Mouse (Mus musculus): ENCODE measurements around the gene Eri2. TPM values are rescaled to one million over a fixed set of nuclear protein-coding genes. Genes with fewer than 3 reads are reported as not detected.
"Not testable (repeated sequence)": the region's sequence is repeated elsewhere in the genome, so short reads cannot be mapped to it uniquely, and the experiment has no call there.

The Eri2 gene
- total and polyA plus RNA-seq, 2 experiments from 2014 or later: 8.0 to 11.1 TPM

DNA sequence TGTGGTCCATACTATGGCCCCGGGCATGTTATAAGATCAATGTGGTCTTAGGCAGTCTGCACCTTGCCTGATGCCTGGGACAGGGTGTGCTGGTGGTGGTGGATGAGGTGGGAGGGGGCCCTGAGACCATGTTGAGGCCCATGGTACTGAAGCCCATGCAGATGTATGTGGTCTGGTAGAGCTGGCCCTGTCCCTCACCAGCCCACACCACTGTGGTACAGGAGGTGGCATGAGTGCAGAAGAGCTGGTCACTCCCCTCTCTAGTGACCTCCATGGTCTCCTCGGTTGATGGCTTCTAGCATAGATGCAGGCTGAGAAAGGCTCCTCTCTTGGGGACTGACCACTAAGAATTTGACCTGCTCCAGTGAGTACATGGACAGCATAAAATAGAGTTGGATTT, 55.0 kb downstream of the Eri2 start:
- H3K4me2 ChIP-seq (ENCODE audit: low read depth, low read length, poor library complexity, severe bottlenecking): no peak overlapping the region
- WGBS: 82% methylated on average over 2 of the region's 2 CpGs
- no peaks in the 10 kb centered on the region for H3K9me3 ChIP-seq (ENCODE audit: low read length)
- H3K36me3 ChIP-seq (ENCODE audit: insufficient read depth, low read length): no peaks in the 10 kb centered on the region
- H3K27me3 ChIP-seq (ENCODE audit: insufficient read depth, low read length): no peaks in the 10 kb centered on the region
- H3K4me1 ChIP-seq (ENCODE audit: insufficient read depth, low read length): no peaks in the 10 kb centered on the region
- H3K9ac ChIP-seq (replicated peaks; ENCODE audit: low read length, poor library complexity, severe bottlenecking): no peak overlapping the region
- H3K27ac ChIP-seq (ENCODE audit: low read depth, low read length): no peak overlapping the region
- TF ChIP-seq CTCF (IDR thresholded peaks at IDR 0.05): no peak
- peak; percentile 38; the same call in 1 of the 2 replicates for ATAC-seq (ENCODE audit: low FRiP score)
- no peak overlapping the region for H3K4me3 ChIP-seq (ENCODE audit: low read depth, low read length)
- DNase-seq (ENCODE audit: low spot score): no peak

DNA sequence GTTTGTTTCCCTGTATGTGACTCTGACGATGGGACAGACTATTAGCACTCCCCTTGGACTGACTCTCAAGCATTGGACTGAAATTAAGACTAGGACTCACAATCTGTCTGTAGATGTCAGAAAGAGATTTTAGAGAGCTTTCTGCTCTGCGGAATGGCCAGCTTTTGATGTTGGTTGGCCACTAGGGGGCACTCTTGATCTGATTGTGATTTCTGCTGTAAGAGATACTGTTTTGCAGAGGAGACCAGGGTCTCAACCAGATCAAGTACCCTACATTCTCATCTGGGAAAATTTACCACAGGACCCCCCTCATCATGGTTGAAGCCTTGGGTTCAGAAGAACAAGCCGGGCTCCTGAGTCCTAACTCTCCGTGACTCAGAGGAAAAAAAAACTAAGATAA, 62.6 kb downstream of the Eri2 start:
- not testable (repeated sequence) for DNase-seq (ENCODE audit: low spot score)

DNA sequence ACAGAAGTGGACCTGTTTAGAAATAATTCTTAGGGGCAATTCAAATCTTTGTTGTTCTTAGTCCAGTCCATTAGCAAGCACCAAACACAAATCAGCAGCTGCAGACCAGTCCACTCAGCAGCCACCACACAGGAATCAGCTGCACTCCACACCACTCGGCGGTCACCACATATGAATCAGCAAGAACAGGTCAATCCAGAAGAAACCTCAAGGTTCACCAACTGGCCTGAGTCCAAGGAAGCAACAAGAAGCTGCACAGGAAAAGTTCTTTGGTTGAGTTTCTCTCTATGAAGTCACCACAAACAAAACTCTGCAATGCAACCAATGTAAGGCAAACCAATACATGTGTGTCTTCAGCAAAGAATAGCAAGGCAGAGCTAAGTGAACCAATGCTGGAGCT, 66.2 kb downstream of the Eri2 start:
- DNase-seq (ENCODE audit: low spot score): no peak
- Histone ChIP-seq H3K4me1 (ENCODE audit: insufficient read depth, low read length) (no peaks in the 10 kb centered on the region), H3K4me3 (ENCODE audit: low read depth, low read length) (no peak overlapping the region), H3K9ac (replicated peaks; ENCODE audit: low read length, poor library complexity, severe bottlenecking) (no peak overlapping the region), H3K36me3 (ENCODE audit: insufficient read depth, low read length) (no peaks in the 10 kb centered on the region), H3K27ac (ENCODE audit: low read depth, low read length) (no peak overlapping the region), H3K4me2 (ENCODE audit: low read depth, low read length, poor library complexity, severe bottlenecking) (no peak overlapping the region), H3K9me3 (ENCODE audit: low read length) (no peaks in the 10 kb centered on the region), H3K27me3 (ENCODE audit: insufficient read depth, low read length) (no peaks in the 10 kb centered on the region)
- ATAC-seq (ENCODE audit: low FRiP score): no peak
- WGBS: 95% methylated on average over 2 of the region's 2 CpGs
- no peak for TF ChIP-seq CTCF (IDR thresholded peaks at IDR 0.05)

More for the DNA sequence above, 62.6 kb downstream of the Eri2 start:
- not testable (repeated sequence) for H3K4me2 ChIP-seq (ENCODE audit: low read depth, low read length, poor library complexity, severe bottlenecking); H3K27ac ChIP-seq (ENCODE audit: low read depth, low read length); H3K4me1 ChIP-seq (ENCODE audit: insufficient read depth, low read length); H3K27me3 ChIP-seq (ENCODE audit: insufficient read depth, low read length); ATAC-seq (ENCODE audit: low FRiP score); H3K4me3 ChIP-seq (ENCODE audit: low read depth, low read length); H3K9ac ChIP-seq (replicated peaks; ENCODE audit: low read length, poor library complexity, severe bottlenecking); H3K36me3 ChIP-seq (ENCODE audit: insufficient read depth, low read length); H3K9me3 ChIP-seq (ENCODE audit: low read length)
- 83% methylated on average over 4 of the region's 4 CpGs for WGBS
- peak; percentile 38 for TF ChIP-seq CTCF (IDR thresholded peaks at IDR 0.05)

DNA sequence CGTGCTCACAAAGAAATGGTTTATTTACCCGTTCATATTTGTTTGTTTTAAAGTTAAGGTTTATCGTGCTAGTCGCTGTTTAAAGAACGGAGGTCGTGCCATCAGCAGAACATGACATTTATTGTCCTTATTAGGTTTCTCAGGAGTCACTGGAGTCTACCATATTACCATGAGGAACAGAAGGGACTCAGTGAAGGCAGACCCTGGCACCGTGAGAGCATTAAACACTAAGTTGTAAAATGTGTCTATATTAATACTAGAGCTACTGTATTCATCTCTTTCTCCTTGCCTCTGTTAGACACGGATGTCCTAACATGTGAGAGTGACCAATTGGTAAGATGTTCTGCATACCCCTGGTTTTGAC, 72.9 kb downstream of the Eri2 start:
- TF ChIP-seq CTCF (IDR thresholded peaks at IDR 0.05): no peak
- 11% methylated on average over 8 of the region's 8 CpGs for WGBS
- H3K9me3 ChIP-seq (ENCODE audit: low read length): no peaks in the 10 kb centered on the region
- H3K36me3 ChIP-seq (ENCODE audit: insufficient read depth, low read length): peaks cover 12% of the 10 kb centered on the region
- H3K27me3 ChIP-seq (ENCODE audit: insufficient read depth, low read length): no peaks in the 10 kb centered on the region
- peak; percentile 31 for ATAC-seq (ENCODE audit: low FRiP score)
- peak overlapping the region; percentile 52; the same call in 1 of the 2 replicates for H3K27ac ChIP-seq (ENCODE audit: low read depth, low read length)
- peak overlapping the region; percentile 73 for H3K4me2 ChIP-seq (ENCODE audit: low read depth, low read length, poor library complexity, severe bottlenecking)
- H3K9ac ChIP-seq (replicated peaks; ENCODE audit: low read length, poor library complexity, severe bottlenecking): peak overlapping the region; percentile 84
- peak overlapping the region; percentile 74 for H3K4me3 ChIP-seq (ENCODE audit: low read depth, low read length)
- H3K4me1 ChIP-seq (ENCODE audit: insufficient read depth, low read length): no peaks in the 10 kb centered on the region
- DNase-seq (ENCODE audit: low spot score): no peak

DNA sequence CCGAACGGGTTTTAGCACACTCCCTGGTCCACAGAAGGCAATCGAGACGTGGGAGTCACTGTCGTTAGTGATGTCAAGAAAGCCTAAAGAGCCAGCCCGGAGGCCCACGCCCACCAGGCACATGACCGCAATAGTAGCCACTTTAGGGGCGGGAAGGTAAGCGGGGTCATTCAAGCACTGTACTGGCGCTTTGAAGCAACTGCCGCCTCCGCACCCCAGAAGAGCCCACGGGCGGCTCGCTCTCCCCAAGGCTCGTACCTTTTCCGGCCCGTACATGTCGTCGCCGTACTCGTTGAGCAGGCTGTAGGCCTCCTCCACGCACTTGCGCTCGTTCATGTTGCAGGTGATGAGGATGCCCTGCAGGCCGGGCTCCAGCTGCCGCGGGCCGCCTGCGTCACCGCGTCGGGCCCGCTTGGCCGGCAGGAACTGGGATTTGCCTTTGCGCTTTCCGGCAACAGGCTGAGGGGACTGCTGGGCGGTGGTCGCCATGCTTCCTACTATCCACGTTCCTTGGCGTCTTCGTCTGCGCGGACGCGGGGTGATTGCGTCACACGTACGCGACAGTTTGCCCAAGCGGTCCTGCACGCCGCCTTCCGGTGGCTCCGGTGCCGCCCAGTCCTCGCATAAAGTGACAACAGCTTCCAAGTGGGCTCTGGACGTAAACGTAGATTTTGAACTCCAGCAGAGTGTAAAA, 73.5 kb downstream of the Eri2 start, which contains the start of gene Thumpd1:
TSS of gene Thumpd1 (minus strand) at position 546 of the 694 bp plus-strand sequence.
- ATAC-seq (ENCODE audit: low FRiP score) (peak; percentile 96), DNase-seq (ENCODE audit: low spot score) (peak; percentile 96)
- WGBS: under 1% methylated on average over 60 of the region's 60 CpGs
- H3K4me1 ChIP-seq (ENCODE audit: insufficient read depth, low read length): no peaks in the 10 kb centered on the region
- peak within 1 kb of the TSS; percentile 74 for H3K4me3 ChIP-seq (ENCODE audit: low read depth, low read length)
- H3K4me2 ChIP-seq (ENCODE audit: low read depth, low read length, poor library complexity, severe bottlenecking): peak within 1 kb of the TSS; percentile 73
- no peaks in the 10 kb centered on the region for H3K27me3 ChIP-seq (ENCODE audit: insufficient read depth, low read length)
- peak within 1 kb of the TSS; percentile 77 for H3K27ac ChIP-seq (ENCODE audit: low read depth, low read length)
- no peaks in the 10 kb centered on the region for H3K9me3 ChIP-seq (ENCODE audit: low read length)
- peak; percentile 82 for TF ChIP-seq CTCF (IDR thresholded peaks at IDR 0.05)
- peaks cover 17% of the 10 kb centered on the region for H3K36me3 ChIP-seq (ENCODE audit: insufficient read depth, low read length)
- H3K9ac ChIP-seq (replicated peaks; ENCODE audit: low read length, poor library complexity, severe bottlenecking): peak within 1 kb of the TSS; percentile 84

Other genes with a start within 250 kb of the Eri2 start
- gene Acsm2, start 239.7 kb downstream of the Eri2 start, total RNA-seq (2014; rRNA removed): not detected in 2 replicates
- not detected in 2 replicates for gene Acsm2, start 239.7 kb downstream of the Eri2 start, polyA plus RNA-seq (2015; fragmentation: Nextera tagmentation; extraction: Ambion mirVana)
- gene Acsm1, start 187.0 kb downstream of the Eri2 start, total RNA-seq (2014; rRNA removed): not detected in 2 replicates
- not detected in 2 replicates for gene Acsm1, start 187.0 kb downstream of the Eri2 start, polyA plus RNA-seq (2015; fragmentation: Nextera tagmentation; extraction: Ambion mirVana)
- gene Acsm4, start 104.0 kb downstream of the Eri2 start, total RNA-seq (2014; rRNA removed): not detected in 2 replicates
- 0.32 TPM in 1 of 2 replicates, not detected in the other for gene Acsm4, start 104.0 kb downstream of the Eri2 start, polyA plus RNA-seq (2015; fragmentation: Nextera tagmentation; extraction: Ambion mirVana)
- gene Thumpd1, start 73.3 kb downstream of the Eri2 start, total RNA-seq (2014; rRNA removed): 37.5 and 53.4 TPM in 2 replicates
- 69.1 and 71.3 TPM in 2 replicates for gene Thumpd1, start 73.3 kb downstream of the Eri2 start, polyA plus RNA-seq (2015; fragmentation: Nextera tagmentation; extraction: Ambion mirVana)
- gene Acsm3, start 33.1 kb downstream of the Eri2 start, total RNA-seq (2014; rRNA removed): not detected in 2 replicates
- gene Acsm3, start 33.1 kb downstream of the Eri2 start, polyA plus RNA-seq (2015; fragmentation: Nextera tagmentation; extraction: Ambion mirVana): 0.12 and 0.16 TPM in 2 replicates
- gene Rexo5, start 52 bp downstream of the Eri2 start, total RNA-seq (2014; rRNA removed): 2.3 and 7.9 TPM in 2 replicates
- gene Rexo5, start 52 bp downstream of the Eri2 start, polyA plus RNA-seq (2015; fragmentation: Nextera tagmentation; extraction: Ambion mirVana): 4.7 and 6.1 TPM in 2 replicates
- gene Lyrm1, start 101.8 kb upstream of the Eri2 start, total RNA-seq (2014; rRNA removed): 5.9 and 12.1 TPM in 2 replicates
- 25.5 and 27.4 TPM in 2 replicates for gene Lyrm1, start 101.8 kb upstream of the Eri2 start, polyA plus RNA-seq (2015; fragmentation: Nextera tagmentation; extraction: Ambion mirVana)
- 14.5 and 14.6 TPM in 2 replicates for gene Dcun1d3, start 102.2 kb upstream of the Eri2 start, total RNA-seq (2014; rRNA removed)
- gene Dcun1d3, start 102.2 kb upstream of the Eri2 start, polyA plus RNA-seq (2015; fragmentation: Nextera tagmentation; extraction: Ambion mirVana): 9.6 and 10.0 TPM in 2 replicates

All from midbrain, postnatal 0 days (tissue).